Mouse (Mus musculus) neural tube, embryonic 15.5 days (tissue): ENCODE measurements around the gene Eif2a. TPM values are rescaled to one million over a fixed set of nuclear protein-coding genes. Genes with fewer than 3 reads are reported as not detected.

Source experiments
- ATAC-seq: fragments of 200-750 bp; cut with Nextera tagmentation; 2 replicates; pipeline ENCODE4 v1.8.0; 2017; ENCODE audit warnings: mild to moderate bottlenecking, moderate TSS enrichment, moderate library complexity; ENCODE audit not compliant: low FRiP score
- H3K27ac ChIP-seq: fragments of 300-500 bp; sonication (generic); replicated peaks from 2 replicates; pipeline ENCODE4 v1.5.1; 2015; ENCODE audit warnings: mild to moderate bottlenecking, inconsistent platforms
- H3K27me3 ChIP-seq: fragments of 300-500 bp; sonication (generic); replicated peaks from 2 replicates; pipeline ENCODE4 v1.6.1; 2015; ENCODE audit warnings: inconsistent platforms
- H3K36me3 ChIP-seq: fragments of 300-500 bp; sonication (generic); 2 replicates; pipeline ENCODE4 v1.6.1; 2015; ENCODE audit warnings: inconsistent platforms
- H3K4me1 ChIP-seq: fragments of 300-500 bp; sonication (generic); 2 replicates; pipeline ENCODE4 v1.6.1; 2015; ENCODE audit warnings: inconsistent platforms
- H3K4me2 ChIP-seq: fragments of 300-500 bp; sonication (generic); 2 replicates; pipeline ENCODE4 v1.6.1; 2015; ENCODE audit warnings: inconsistent platforms, mild to moderate bottlenecking, moderate library complexity
- H3K4me3 ChIP-seq: fragments of 300-500 bp; sonication (generic); replicated peaks from 2 replicates; pipeline ENCODE4 v1.5.1; 2015; ENCODE audit warnings: mild to moderate bottlenecking, inconsistent platforms
- H3K9ac ChIP-seq: fragments of 300-500 bp; sonication (generic); replicated peaks from 2 replicates; pipeline ENCODE4 v1.6.1; 2015; ENCODE audit warnings: mild to moderate bottlenecking, inconsistent platforms
- H3K9me3 ChIP-seq: fragments of 300-500 bp; sonication (generic); replicated peaks from 2 replicates; pipeline ENCODE4 v1.6.1; 2016; ENCODE audit warnings: inconsistent platforms
- WGBS: fragments of 180-500 bp; shearing (Covaris S2); methylation state at CpG from one replicate; pipeline ENCODE4 v1.1.7; 2015; ENCODE audit warnings: mixed read lengths; 5-methylcytosine and 5-hydroxymethylcytosine counted together
- polyA plus RNA-seq: library from polyadenylated mRNA; unstranded; fragments of >200 nt; fragmentation: Nextera tagmentation; extraction: Ambion mirVana; gene quantifications from 2 replicates; pipeline ENCODE4 v1.2.1, GENCODE M21; 2015

Eif2a gene
- polyA plus RNA-seq, 1 experiment from 2014 or later = 34.3 TPM

DNA sequence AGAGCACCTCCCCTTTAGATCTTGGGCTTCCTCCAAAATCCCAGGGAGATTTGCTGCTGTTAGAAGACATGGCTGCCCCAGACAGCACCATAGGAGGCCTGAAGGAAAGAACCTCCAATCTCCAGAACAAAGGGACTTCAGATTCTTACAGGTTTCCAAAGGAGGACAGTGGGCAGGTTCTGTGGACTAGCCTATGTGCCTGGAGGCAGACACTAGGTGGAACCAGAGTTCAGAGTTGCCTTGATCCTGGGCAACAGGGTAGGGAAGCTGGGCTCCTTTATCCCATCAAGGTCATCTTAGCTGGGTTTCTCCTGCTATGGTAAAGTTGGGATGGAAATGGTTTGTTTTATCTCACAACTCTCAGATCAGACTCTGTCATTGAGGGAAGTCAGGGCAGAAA lies 14.0 kb upstream of the Eif2a start:
- no peak for ATAC-seq
- Histone ChIP-seq H3K4me3 (no peak overlapping the region), H3K36me3 (no peaks in the 10 kb centered on the region), H3K9ac (no peak overlapping the region), H3K9me3 (no peaks in the 10 kb centered on the region), H3K4me2 (no peak overlapping the region), H3K27ac (no peak overlapping the region), H3K27me3 (no peaks in the 10 kb centered on the region), H3K4me1 (no peaks in the 10 kb centered on the region)

DNA sequence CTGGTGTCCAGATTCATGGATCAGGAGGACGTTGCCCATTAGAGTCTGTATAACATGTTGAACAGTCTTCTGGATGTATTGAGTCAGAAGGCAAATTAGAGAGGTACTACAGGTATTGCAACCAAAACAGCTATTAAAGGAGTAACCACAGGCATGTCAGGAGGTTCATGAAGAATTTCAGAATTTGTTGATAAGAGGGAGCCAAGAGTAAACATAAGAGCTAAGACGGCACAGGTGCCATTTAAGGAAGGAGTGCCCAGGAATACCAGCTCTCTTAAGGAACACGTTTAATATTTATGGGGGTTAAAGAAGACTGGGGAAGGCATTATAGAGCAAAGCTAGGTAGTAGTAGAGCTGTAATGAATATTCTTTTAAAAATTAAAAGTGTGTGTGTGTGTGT lies 12.9 kb upstream of the Eif2a start:
- no peak for ATAC-seq
- 93% methylated on average over 3 of the region's 3 CpGs for WGBS
- no peaks in the 10 kb centered on the region for H3K36me3 ChIP-seq
- no peak overlapping the region for H3K27ac ChIP-seq
- H3K27me3 ChIP-seq = no peaks in the 10 kb centered on the region
- H3K9me3 ChIP-seq = no peaks in the 10 kb centered on the region
- H3K4me2 ChIP-seq = no peak overlapping the region
- no peak overlapping the region for H3K4me3 ChIP-seq
- no peaks in the 10 kb centered on the region for H3K4me1 ChIP-seq
- no peak overlapping the region for H3K9ac ChIP-seq

DNA sequence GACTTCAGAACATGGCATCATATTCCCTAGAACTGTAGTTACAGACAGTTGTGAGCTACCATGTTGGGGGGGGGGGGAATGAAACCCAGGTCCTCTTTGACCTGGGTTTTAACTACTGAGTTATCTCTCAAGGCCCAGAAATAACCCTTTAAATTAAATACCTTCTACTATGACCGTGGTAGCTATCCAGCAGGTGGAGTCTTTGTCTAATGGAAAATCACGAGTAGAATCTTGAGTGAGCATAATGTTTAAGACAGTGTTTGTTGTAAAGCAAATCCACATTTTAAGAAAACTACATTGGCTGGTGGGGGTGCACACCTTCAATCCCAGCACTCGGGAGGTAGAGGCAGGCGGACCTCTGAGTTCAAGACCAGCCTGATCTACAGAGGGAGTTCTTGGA lies 12.1 kb upstream of the Eif2a start:
- no peaks in the 10 kb centered on the region for H3K27me3 ChIP-seq
- no peaks in the 10 kb centered on the region for H3K4me1 ChIP-seq
- H3K4me2 ChIP-seq = no peak overlapping the region
- H3K27ac ChIP-seq = no peak overlapping the region
- no peak overlapping the region for H3K9ac ChIP-seq
- H3K9me3 ChIP-seq = no peaks in the 10 kb centered on the region
- H3K4me3 ChIP-seq = no peak overlapping the region
- no peak for ATAC-seq
- no peaks in the 10 kb centered on the region for H3K36me3 ChIP-seq
- 87% methylated on average over 4 of the region's 4 CpGs for WGBS

GRCm38 (mm10) chr3:58515947-58516601 lies 9.5 kb upstream of the Eif2a start:
- 82% methylated on average over 1 of the region's 1 CpGs for WGBS
- H3K9me3 ChIP-seq = no peaks in the 10 kb centered on the region
- peaks cover 2% of the 10 kb centered on the region for H3K36me3 ChIP-seq

DNA sequence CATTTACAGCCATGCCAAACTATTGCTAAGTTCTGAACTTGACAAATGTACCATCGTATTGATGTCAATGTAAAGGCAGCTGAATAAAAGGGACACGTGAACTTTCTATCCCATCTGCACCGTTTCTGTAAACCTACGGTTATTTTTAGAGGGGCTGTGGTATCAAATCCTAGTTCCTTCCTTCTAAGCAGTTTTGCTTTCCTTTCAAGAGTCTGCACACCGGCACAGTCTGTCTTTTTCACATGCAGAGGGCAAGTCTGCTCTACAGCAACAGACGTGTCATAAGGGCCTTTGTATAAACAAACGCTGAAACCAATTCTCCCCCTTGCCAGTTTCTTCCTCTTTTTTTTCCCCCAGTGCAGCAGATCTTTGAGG lies 9.0 kb upstream of the Eif2a start:
- WGBS = 82% methylated on average over 7 of the region's 7 CpGs
- Histone ChIP-seq H3K4me3 (no peak overlapping the region), H3K4me2 (no peak overlapping the region), H3K9me3 (no peaks in the 10 kb centered on the region), H3K27ac (no peak overlapping the region), H3K9ac (no peak overlapping the region), H3K27me3 (no peaks in the 10 kb centered on the region), H3K4me1 (no peaks in the 10 kb centered on the region), H3K36me3 (peaks cover 7% of the 10 kb centered on the region)
- no peak for ATAC-seq

More at GRCm38 (mm10) chr3:58515947-58516601, 9.5 kb upstream of the Eif2a start:
- no peak for ATAC-seq
- H3K4me3 ChIP-seq = no peak overlapping the region
- no peak overlapping the region for H3K27ac ChIP-seq
- no peaks in the 10 kb centered on the region for H3K27me3 ChIP-seq
- no peaks in the 10 kb centered on the region for H3K4me1 ChIP-seq
- no peak overlapping the region for H3K9ac ChIP-seq
- H3K4me2 ChIP-seq = no peak overlapping the region

GRCm38 (mm10) chr3:58517258-58517657 lies 8.4 kb upstream of the Eif2a start:
- no peak overlapping the region for H3K4me3 ChIP-seq
- no peak overlapping the region for H3K27ac ChIP-seq
- H3K9ac ChIP-seq = no peak overlapping the region
- no peak for ATAC-seq
- H3K4me2 ChIP-seq = no peak overlapping the region
- no peaks in the 10 kb centered on the region for H3K9me3 ChIP-seq
- H3K36me3 ChIP-seq = peaks cover 9% of the 10 kb centered on the region
- WGBS = 70% methylated on average over 5 of the region's 5 CpGs
- no peaks in the 10 kb centered on the region for H3K27me3 ChIP-seq
- no peaks in the 10 kb centered on the region for H3K4me1 ChIP-seq

DNA sequence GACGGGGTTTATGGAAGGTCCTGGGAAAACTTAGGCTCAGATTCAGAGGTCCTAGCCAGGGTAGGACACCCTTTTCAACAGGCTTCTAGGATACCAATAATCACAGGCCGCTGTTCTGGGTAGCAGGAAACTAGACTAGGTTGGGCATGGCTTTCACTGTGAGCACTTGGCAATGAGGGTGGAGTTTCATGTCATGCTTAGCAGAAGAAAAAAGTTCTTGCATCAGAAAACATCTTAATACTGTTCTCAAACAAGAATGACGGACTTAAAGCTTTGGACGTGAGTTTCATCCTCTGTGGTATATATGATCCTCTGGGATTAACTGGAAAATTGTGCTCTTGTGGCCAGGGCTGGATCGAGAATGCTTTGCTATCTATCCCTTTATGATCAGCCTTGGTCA lies 7.8 kb upstream of the Eif2a start:
- 89% methylated on average over 5 of the region's 5 CpGs for WGBS
- Histone ChIP-seq H3K4me1 (no peaks in the 10 kb centered on the region), H3K27ac (no peak overlapping the region), H3K36me3 (peaks cover 14% of the 10 kb centered on the region), H3K4me3 (no peak overlapping the region), H3K9ac (no peak overlapping the region), H3K9me3 (no peaks in the 10 kb centered on the region), H3K4me2 (no peak overlapping the region), H3K27me3 (no peaks in the 10 kb centered on the region)
- ATAC-seq = no peak

DNA sequence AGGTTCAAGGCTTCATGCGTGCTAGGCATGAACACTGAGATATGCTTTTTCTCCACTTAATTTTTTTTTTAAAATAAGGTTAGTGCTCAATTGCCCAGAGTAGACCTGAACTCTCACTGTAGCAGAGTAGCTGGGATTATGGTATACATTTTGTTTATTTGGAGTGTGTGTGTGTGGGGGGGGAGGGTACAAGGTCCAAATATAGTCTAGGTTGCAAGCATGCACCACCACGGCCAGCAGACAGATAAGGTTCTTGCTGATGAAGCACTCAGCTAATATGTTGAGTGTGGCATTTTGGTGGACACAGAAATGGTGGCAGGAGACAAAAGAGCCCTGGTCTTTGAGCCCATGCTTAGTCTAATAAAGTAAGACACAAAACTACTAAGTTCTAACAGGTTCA lies 6.7 kb upstream of the Eif2a start:
- Histone ChIP-seq H3K4me3 (no peak overlapping the region), H3K27ac (no peak overlapping the region), H3K4me1 (peaks cover 8% of the 10 kb centered on the region), H3K9ac (no peak overlapping the region), H3K36me3 (peaks cover 18% of the 10 kb centered on the region), H3K9me3 (no peaks in the 10 kb centered on the region), H3K27me3 (no peaks in the 10 kb centered on the region), H3K4me2 (no peak overlapping the region)
- ATAC-seq = no peak
- 89% methylated on average over 2 of the region's 2 CpGs for WGBS

DNA sequence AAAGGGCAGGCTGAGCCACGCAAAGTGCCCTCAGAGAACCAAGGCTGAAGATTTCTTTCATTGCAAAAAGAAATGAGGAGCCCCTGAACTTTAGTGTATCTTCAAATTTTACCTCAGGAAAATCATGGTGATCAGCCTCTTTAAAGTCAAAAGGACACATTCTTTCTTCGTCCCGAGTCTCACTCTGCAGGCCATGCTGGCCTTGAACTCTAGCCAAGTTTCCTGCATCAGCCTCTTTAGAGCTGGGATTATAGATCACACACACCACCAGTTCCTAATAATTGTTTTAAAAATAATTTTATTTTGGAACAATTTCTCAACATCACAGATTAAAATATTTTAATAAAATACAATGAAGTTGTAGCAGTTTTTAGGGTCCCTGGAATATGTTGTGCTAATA lies 6.1 kb upstream of the Eif2a start:
- peaks cover 12% of the 10 kb centered on the region for H3K4me1 ChIP-seq
- no peaks in the 10 kb centered on the region for H3K27me3 ChIP-seq
- H3K4me2 ChIP-seq = no peak overlapping the region
- H3K4me3 ChIP-seq = no peak overlapping the region
- no peaks in the 10 kb centered on the region for H3K9me3 ChIP-seq
- 77% methylated on average over 3 of the region's 3 CpGs for WGBS
- H3K27ac ChIP-seq = no peak overlapping the region
- H3K36me3 ChIP-seq = peaks cover 18% of the 10 kb centered on the region
- ATAC-seq = no peak
- no peak overlapping the region for H3K9ac ChIP-seq

GRCm38 (mm10) chr3:58520286-58520685 lies 5.3 kb upstream of the Eif2a start:
- Histone ChIP-seq H3K27me3 (no peaks in the 10 kb centered on the region), H3K27ac (no peak overlapping the region), H3K4me1 (peaks cover 17% of the 10 kb centered on the region), H3K9ac (no peak overlapping the region), H3K4me2 (no peak overlapping the region), H3K4me3 (no peak overlapping the region), H3K9me3 (no peaks in the 10 kb centered on the region), H3K36me3 (peaks cover 18% of the 10 kb centered on the region)
- 90% methylated on average over 6 of the region's 6 CpGs for WGBS
- ATAC-seq = no peak

- WGBS = 89% methylated on average over 2 of the region's 2 CpGs
- Histone ChIP-seq H3K9ac (no peak overlapping the region), H3K36me3 (peaks cover 18% of the 10 kb centered on the region), H3K27me3 (no peaks in the 10 kb centered on the region), H3K9me3 (no peaks in the 10 kb centered on the region), H3K4me1 (peaks cover 17% of the 10 kb centered on the region), H3K4me3 (no peak overlapping the region), H3K4me2 (no peak overlapping the region), H3K27ac (no peak overlapping the region)
- ATAC-seq = no peak
These were observed 4.3 kb upstream of the Eif2a start for GRCm38 (mm10) chr3:58521361-58521760.

DNA sequence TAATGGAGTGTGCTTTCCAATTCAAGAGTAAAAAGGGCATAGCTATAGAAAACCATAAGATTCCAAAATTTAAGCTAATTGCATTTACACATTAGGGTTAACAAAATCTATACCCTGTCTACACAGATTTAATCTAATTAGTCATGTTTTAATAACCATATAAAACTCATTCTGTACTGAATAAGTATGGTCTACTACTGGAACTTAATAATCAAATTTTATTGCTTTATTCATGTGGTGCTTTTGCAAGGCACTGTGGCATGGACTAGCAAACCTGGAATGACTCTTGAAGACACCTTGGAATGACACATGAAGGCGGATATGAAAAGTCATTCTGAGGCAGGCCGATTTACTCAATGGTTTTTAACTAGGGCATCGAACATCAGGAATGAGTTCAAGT lies 2.2 kb upstream of the Eif2a start:
- Histone ChIP-seq H3K36me3 (peaks cover 18% of the 10 kb centered on the region), H3K4me3 (no peak overlapping the region), H3K27ac (no peak overlapping the region), H3K9me3 (no peaks in the 10 kb centered on the region), H3K4me2 (no peak overlapping the region), H3K9ac (no peak overlapping the region), H3K4me1 (peaks cover 28% of the 10 kb centered on the region), H3K27me3 (no peaks in the 10 kb centered on the region)
- 97% methylated on average over 3 of the region's 3 CpGs for WGBS
- ATAC-seq = no peak

GRCm38 (mm10) chr3:58524246-58524645 lies 1.4 kb upstream of the Eif2a start:
- Histone ChIP-seq H3K27me3 (no peaks in the 10 kb centered on the region), H3K9me3 (no peaks in the 10 kb centered on the region), H3K4me2 (peak overlapping the region; percentile 75), H3K9ac (peak overlapping the region; percentile 93), H3K4me3 (peak overlapping the region; percentile 80), H3K36me3 (peaks cover 18% of the 10 kb centered on the region), H3K27ac (no peak overlapping the region), H3K4me1 (peaks cover 28% of the 10 kb centered on the region)
- WGBS = 60% methylated on average over 4 of the region's 4 CpGs
- ATAC-seq = no peak
